18 mouse cellular contexts compared by ENCODE assay signal in the genomic region with DNA sequence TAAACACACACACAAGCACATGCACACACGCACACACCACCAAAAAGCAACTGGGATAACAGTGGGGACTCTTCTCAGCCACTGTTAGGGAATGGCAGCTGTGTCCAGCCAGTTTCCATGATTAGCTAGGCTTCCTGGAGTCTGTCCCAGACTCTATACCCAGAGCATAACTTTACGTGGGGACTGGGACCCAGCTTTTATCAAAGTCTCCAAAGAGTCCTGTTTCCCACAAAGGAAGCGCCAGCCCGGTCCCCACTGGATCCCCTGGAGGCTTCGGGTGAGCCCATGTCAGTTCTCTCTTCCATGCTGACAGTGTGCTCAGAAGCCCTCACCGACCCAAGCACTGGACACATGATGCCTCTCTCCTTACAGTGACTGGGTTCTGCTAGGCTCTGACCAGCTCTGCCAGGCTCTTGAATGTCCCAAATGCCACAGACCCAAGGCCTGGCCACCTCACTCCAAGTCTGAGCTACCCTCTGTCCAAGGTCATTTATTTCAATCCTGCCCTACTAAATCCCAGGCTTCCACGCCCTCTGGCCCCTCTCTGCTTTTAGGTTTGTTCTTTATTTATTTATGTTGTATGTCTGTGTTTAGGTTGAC. TPM values are rescaled to one million over a fixed set of nuclear protein-coding genes. Genes with fewer than 3 reads are reported as not detected.
A peak's percentile ranks its signal among the peaks of the same experiment; 100 is the strongest.
DNase-seq lines count a peak whose midpoint lies in the region; ATAC-seq and TF ChIP-seq lines count a peak whose summit lies in the region.
"Had no signal": no experiment of that assay in that cellular context is flagged by ENCODE, and none has a peak within 500 bp of the region (broad histone marks: within the 10 kb centered on the region; RNA-seq: fewer than 3 reads in every experiment).

No protein-coding gene starts in this region.

- H3K27me3 ChIP-seq in heart, adult 2 months (ENCODE audit: control insufficient read depth, insufficient read depth, low read length) = no peaks in the 10 kb centered on the region
- peaks cover 15% of the 10 kb centered on the region; the same call in 1 of the 2 replicates for H3K27me3 ChIP-seq in heart, embryonic 10.5 days (ENCODE audit: insufficient read depth, poor library complexity, severe bottlenecking)
- H3K27me3 ChIP-seq in limb, embryonic 12.5 days = no peaks in the 10 kb centered on the region
- no peaks in the 10 kb centered on the region for H3K27me3 ChIP-seq in limb, embryonic 10.5 days (ENCODE audit: low read depth, poor library complexity, severe bottlenecking)
- H3K27me3 ChIP-seq in limb, embryonic 15.5 days = no peaks in the 10 kb centered on the region
- H3K27me3 ChIP-seq: forebrain, embryonic 12.5 days; limb, embryonic 13.5 days had no signal

- TF ChIP-seq CTCF in heart, adult 2 months (IDR thresholded peaks at IDR 0.05) = no peak

- no peak for ATAC-seq in limb, embryonic 12.5 days (ENCODE audit: insufficient number of reproducible peaks, insufficient read depth, low FRiP score, low TSS enrichment, low read depth)
- ATAC-seq in limb, embryonic 15.5 days (ENCODE audit: insufficient number of reproducible peaks, low FRiP score, low TSS enrichment, low read depth) = no peak
- ATAC-seq in erythroid progenitor cell, adult 5-6 weeks (replicated peaks; ENCODE audit: low FRiP score, poor library complexity, severe bottlenecking) = no peak

- no peaks in the 10 kb centered on the region for H3K79me2 ChIP-seq in heart, adult 2 months (replicated peaks; ENCODE audit: control insufficient read depth, insufficient read depth, low read length)

- no peaks in the 10 kb centered on the region for H3K36me3 ChIP-seq in heart, adult 2 months (ENCODE audit: control insufficient read depth, insufficient read depth, low read length)
- no peaks in the 10 kb centered on the region for H3K36me3 ChIP-seq in heart, embryonic 10.5 days
- no peaks in the 10 kb centered on the region for H3K36me3 ChIP-seq in limb, embryonic 12.5 days
- H3K36me3 ChIP-seq in limb, embryonic 10.5 days = no peaks in the 10 kb centered on the region
- no peaks in the 10 kb centered on the region for H3K36me3 ChIP-seq in limb, embryonic 15.5 days
- H3K36me3 ChIP-seq: forebrain, embryonic 12.5 days; limb, embryonic 13.5 days; liver, embryonic 13.5 days had no signal

- no peaks in the 10 kb centered on the region for H3K9me3 ChIP-seq in heart, embryonic 10.5 days
- H3K9me3 ChIP-seq in limb, embryonic 12.5 days = no peaks in the 10 kb centered on the region
- no peaks in the 10 kb centered on the region for H3K9me3 ChIP-seq in limb, embryonic 10.5 days (replicated peaks)
- no peaks in the 10 kb centered on the region for H3K9me3 ChIP-seq in limb, embryonic 15.5 days
- H3K9me3 ChIP-seq: forebrain, embryonic 12.5 days; limb, embryonic 13.5 days; liver, embryonic 13.5 days had no signal

- WGBS in heart, adult 2 months = 56% methylated on average over 7 of the region's 7 CpGs
- WGBS in heart, embryonic 10.5 days = 71% methylated on average over 7 of the region's 7 CpGs
- WGBS in limb, embryonic 12.5 days = 86% methylated on average over 7 of the region's 7 CpGs
- WGBS in limb, embryonic 10.5 days = 79% methylated on average over 7 of the region's 7 CpGs
- 78% methylated on average over 7 of the region's 7 CpGs for WGBS in limb, embryonic 15.5 days

- no peak overlapping the region for H3K4me3 ChIP-seq in heart, adult 2 months
- no peak overlapping the region for H3K4me3 ChIP-seq in heart, embryonic 10.5 days
- no peak overlapping the region for H3K4me3 ChIP-seq in limb, embryonic 12.5 days (replicated peaks)
- H3K4me3 ChIP-seq in limb, embryonic 10.5 days = no peak overlapping the region
- H3K4me3 ChIP-seq in limb, embryonic 15.5 days = no peak overlapping the region

- no peak for TF ChIP-seq EP300 in heart, adult 2 months (IDR thresholded peaks at IDR 0.05; ENCODE audit: insufficient read depth, low read depth, low read length)

- peak overlapping the region; percentile 89; the same call in 1 of the 2 replicates for H3K4me2 ChIP-seq in limb, embryonic 12.5 days
- H3K4me2 ChIP-seq in limb, embryonic 15.5 days = no peak overlapping the region

- H3K4me1 ChIP-seq in heart, adult 2 months (ENCODE audit: control insufficient read depth, insufficient read depth, low read length) = no peaks in the 10 kb centered on the region
- peaks cover 49% of the 10 kb centered on the region for H3K4me1 ChIP-seq in heart, embryonic 10.5 days
- H3K4me1 ChIP-seq in limb, embryonic 12.5 days (replicated peaks) = peaks cover 27% of the 10 kb centered on the region
- H3K4me1 ChIP-seq in limb, embryonic 10.5 days = peaks cover 44% of the 10 kb centered on the region
- H3K4me1 ChIP-seq in limb, embryonic 15.5 days = peaks cover 16% of the 10 kb centered on the region

- DNase-seq in adrenal gland, adult 2 months = peak; percentile 40
- no peak for DNase-seq in adrenal gland, postnatal 4 days (ENCODE audit: low spot score in 2 of 2)
- DNase-seq in heart, adult 2 months = peak in 1 of 2 experiments; percentile 10
- DNase-seq in heart, embryonic 10.5 days (ENCODE audit: low spot score) = no peak
- no peak for DNase-seq in limb, embryonic 10.5 days (ENCODE audit: low spot score)
- DNase-seq: adrenal gland, postnatal 14 days; cerebellum, adult 8-10 months; liver, embryonic 13.5 days; lung, adult 2 months; right cerebral cortex, postnatal 14 days; spleen, adult 18-20 months had no signal

- TF ChIP-seq POLR2A in heart, adult 2 months (IDR thresholded peaks at IDR 0.05; ENCODE audit: insufficient read depth, low read depth, low read length) = no peak

- peak overlapping the region; percentile 12; the same call in 1 of the 2 replicates for H3K27ac ChIP-seq in heart, adult 2 months
- no peak overlapping the region; the same call in 1 of the 2 replicates for H3K27ac ChIP-seq in heart, embryonic 10.5 days
- no peak overlapping the region for H3K27ac ChIP-seq in limb, embryonic 12.5 days
- no peak overlapping the region for H3K27ac ChIP-seq in limb, embryonic 10.5 days
- H3K27ac ChIP-seq in limb, embryonic 15.5 days = peak overlapping the region; percentile 22; the same call in 1 of the 2 replicates
- H3K27ac ChIP-seq: limb, embryonic 13.5 days; liver, embryonic 13.5 days had no signal

- no peak overlapping the region for H3K9ac ChIP-seq in heart, adult 2 months (ENCODE audit: low read depth, low read length)
- no peak overlapping the region for H3K9ac ChIP-seq in limb, embryonic 12.5 days (replicated peaks)
- no peak overlapping the region for H3K9ac ChIP-seq in limb, embryonic 15.5 days
- H3K9ac ChIP-seq: liver, embryonic 13.5 days had no signal

- intact Hi-C loops in heart, adult 2 months (cut with DNase I) = no loop called here

RNA-seq across cellular contexts. Expression of gene Nkain1, which starts 1.0 kb away (rescaled TPM):
- 10 to 100 TPM in 1 of 2 experiments, 1 to 10 TPM in 1; 4.4 to 15.1 TPM for total RNA-seq in adrenal gland, adult 2 months (2021)
- 24.3 and 24.6 TPM in 2 replicates for polyA plus RNA-seq in adrenal gland, adult 2 months (2012; rRNA removed)
- 10 to 100 TPM in 1 of 2 experiments, 1 to 10 TPM in 1; 7.8 to 13.1 TPM for total RNA-seq in adrenal gland, postnatal 4 days (2021)
- total RNA-seq in heart, adult 2 months (2021) = 1 to 10 TPM; 5.6 to 7.0 TPM
- 16.7 and 26.2 TPM in 2 replicates for polyA plus RNA-seq in heart, adult 2 months (2012; rRNA removed)
- 1.0 and 2.7 TPM in 2 replicates for polyA plus RNA-seq in heart, embryonic 10.5 days (2016; fragmentation: Nextera tagmentation; extraction: Ambion mirVana)
- 4.0 and 5.2 TPM in 2 replicates for polyA plus RNA-seq in limb, embryonic 12.5 days (2016; fragmentation: Nextera tagmentation; extraction: Ambion mirVana)
- polyA plus RNA-seq in limb, embryonic 10.5 days (2016; fragmentation: Nextera tagmentation; extraction: Ambion mirVana) = 4.4 and 4.8 TPM in 2 replicates
- 0.79 and 0.97 TPM in 2 replicates for polyA plus RNA-seq in limb, embryonic 15.5 days (2015; fragmentation: Nextera tagmentation; extraction: Ambion mirVana)
- total RNA-seq in erythroid progenitor cell, adult 5-6 weeks (2015; ENCODE audit: low replicate concordance) = not detected in 2 replicates
- total RNA-seq in erythroid progenitor cell, adult 5-6 weeks (2017; ENCODE audit: low replicate concordance) = not detected in 2 replicates
- total RNA-seq: granulocyte monocyte progenitor cell, adult 5-6 weeks; monocyte, adult 5-6 weeks had no signal
- polyA plus RNA-seq: liver, embryonic 13.5 days had no signal

Comparison
In these comparisons a context has a peak if more than half of its experiments do, and no peak if none do; other contexts are left out.
1. H3K27ac ChIP-seq: peak in heart, adult 2 months (single experiment) and limb, embryonic 15.5 days (single experiment); none in heart, embryonic 10.5 days (single experiment), limb, embryonic 12.5 days (single experiment) and limb, embryonic 10.5 days (single experiment).